Mouse (Mus musculus): Measurements from ENCODE around the gene Tmem63b. TPM values are rescaled to one million over a fixed set of nuclear protein-coding genes. Genes with fewer than 3 reads are reported as not detected.

The Tmem63b gene
- total and polyA plus RNA-seq, 3 experiments = 12.3 to 37.9 TPM; not detected in 1

DNA sequence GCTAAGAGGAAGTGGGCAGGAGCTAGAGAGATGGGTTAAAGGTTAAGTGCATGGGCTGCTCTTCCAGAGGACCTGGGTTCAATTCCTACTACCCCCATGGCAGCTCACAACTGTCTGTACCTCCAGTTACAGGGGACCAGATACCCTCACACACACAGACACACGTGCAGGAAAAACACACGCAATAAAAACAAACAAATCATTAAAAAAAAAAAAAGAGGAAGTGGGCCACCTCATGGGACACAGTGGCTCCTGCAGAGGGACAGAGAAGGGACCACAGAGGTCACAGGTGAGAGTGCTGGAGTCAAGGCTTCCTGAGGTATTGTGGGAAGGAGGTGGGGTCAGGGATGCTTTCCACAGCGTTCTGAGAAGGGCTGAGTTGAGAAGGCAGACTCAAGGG, 24.8 kb upstream of the Tmem63b start:
- no peaks in the 10 kb centered on the region for H3K9me3 ChIP-seq (replicated peaks; ENCODE audit: insufficient read depth, low read length)
- no peak for TF ChIP-seq TBP (IDR thresholded peaks at IDR 0.05; ENCODE audit: low read depth, low read length)
- TF ChIP-seq KAT2A (conservative IDR thresholded peaks at IDR 0.05; ENCODE audit: low read depth, low read length) = no peak
- TF ChIP-seq TAL1 (IDR thresholded peaks at IDR 0.05; ENCODE audit: low read length) = no peak
- no peak for TF ChIP-seq MAZ (IDR thresholded peaks at IDR 0.05; ENCODE audit: low read depth, low read length)
- no peak for TF ChIP-seq GABPA (IDR thresholded peaks at IDR 0.05; ENCODE audit: low read depth, low read length)
- no peak for TF ChIP-seq CHD1 (IDR thresholded peaks at IDR 0.05; ENCODE audit: low read depth, low read length)
- no peak for TF ChIP-seq POLR2AphosphoS2 (IDR thresholded peaks at IDR 0.05; ENCODE audit: low read length)
- TF ChIP-seq JUND (IDR thresholded peaks at IDR 0.05; ENCODE audit: low read depth, low read length) = no peak
- no peak for TF ChIP-seq MAFK (IDR thresholded peaks at IDR 0.05; ENCODE audit: borderline replicate concordance, low read depth, low read length)
- TF ChIP-seq HCFC1 (IDR thresholded peaks at IDR 0.05; ENCODE audit: low read depth, low read length) = no peak
- peak; percentile 76; the same call in 1 of the 2 replicates for TF ChIP-seq BHLHE40 (IDR thresholded peaks at IDR 0.05; ENCODE audit: borderline replicate concordance, low read depth, low read length)
- no peak for TF ChIP-seq RAD21 (IDR thresholded peaks at IDR 0.05; ENCODE audit: low read depth, low read length)
- TF ChIP-seq SMC3 (IDR thresholded peaks at IDR 0.05; ENCODE audit: low read depth, low read length) = no peak
- no peak for TF ChIP-seq TCF12 (IDR thresholded peaks at IDR 0.05; ENCODE audit: low read depth, low read length)
- no peak for TF ChIP-seq MEF2A (IDR thresholded peaks at IDR 0.05; ENCODE audit: extremely low read depth, insufficient replicate concordance, low read depth, low read length, poor library complexity, severe bottlenecking)
- no peak for TF ChIP-seq ZMIZ1 (IDR thresholded peaks at IDR 0.05; ENCODE audit: low read depth, low read length)
- TF ChIP-seq MYC (IDR thresholded peaks at IDR 0.05; ENCODE audit: low read depth, low read length) = no peak
- TF ChIP-seq MXI1 (IDR thresholded peaks at IDR 0.05; ENCODE audit: low read depth, low read length) = peak; percentile 33; the same call in 1 of the 2 replicates
- no peak for TF ChIP-seq GATA1 (IDR thresholded peaks at IDR 0.05; ENCODE audit: low read depth, low read length)
- 0 out of 2 replicates have a peak, but pooled peaks have one; percentile 8 for TF ChIP-seq ETS1 (IDR thresholded peaks at IDR 0.05; ENCODE audit: low read depth, low read length)
- TF ChIP-seq POLR2AphosphoS5 (IDR thresholded peaks at IDR 0.05; ENCODE audit: borderline replicate concordance, low read depth, low read length) = no peak
- TF ChIP-seq RCOR1 (IDR thresholded peaks at IDR 0.05; ENCODE audit: low read depth, low read length) = no peak
- no peak for TF ChIP-seq E2F4 (IDR thresholded peaks at IDR 0.05; ENCODE audit: borderline replicate concordance, low read depth, low read length)
- no peak for TF ChIP-seq EP300 (IDR thresholded peaks at IDR 0.05; ENCODE audit: low read depth in 1 of 2, low read length in 2 of 2)
- TF ChIP-seq NRF1 (IDR thresholded peaks at IDR 0.05; ENCODE audit: insufficient read depth, low read depth, low read length, poor library complexity, severe bottlenecking) = no peak
- TF ChIP-seq ZNF384 (IDR thresholded peaks at IDR 0.05; ENCODE audit: low read depth, low read length) = peak; percentile 87
- no peaks in the 10 kb centered on the region for H3K27me3 ChIP-seq (ENCODE audit: control insufficient read depth in 1 of 2, insufficient read depth in 2 of 2, low read length in 2 of 2)

More for the DNA sequence above, 24.8 kb upstream of the Tmem63b start:
- DNase-seq (ENCODE audit: low read depth, low spot score) = peak; percentile 49
- no peaks in the 10 kb centered on the region for H3K36me3 ChIP-seq (ENCODE audit: control insufficient read depth in 1 of 2, insufficient read depth in 2 of 2, low read length in 2 of 2)
- peaks cover 3 to 21% of the 10 kb centered on the region in 2 experiments; a peak in 3 of 4 replicates for H3K4me1 ChIP-seq (ENCODE audit: control insufficient read depth in 1 of 2, insufficient read depth in 2 of 2, low read length in 2 of 2)
- no peak overlapping the region for H3K27ac ChIP-seq (ENCODE audit: control insufficient read depth, low read depth, low read length)
- no peaks in the 10 kb centered on the region for H3K79me2 ChIP-seq (ENCODE audit: control insufficient read depth, insufficient read depth, low read length, poor library complexity)
- no peak overlapping the region for H3K9ac ChIP-seq (ENCODE audit: control insufficient read depth, low read depth, low read length, poor library complexity, severe bottlenecking)
- H3K4me3 ChIP-seq (ENCODE audit: control insufficient read depth in 1 of 2, insufficient read depth in 1 of 2, low read depth in 2 of 2, low read length in 2 of 2) = peak overlapping the region in 1 of 2 experiments; percentile 11; a peak in 1 of 4 replicates
